Mouse (Mus musculus) adrenal gland, postnatal 10 days (tissue): ENCODE data around the gene Ccdc141. TPM values are rescaled to one million over a fixed set of nuclear protein-coding genes. Genes with fewer than 3 reads are reported as not detected.

Experiments used
- DNase-seq: peaks from one replicate; pipeline ENCODE4 v3.0.0; 2021; ENCODE audit warnings: mixed read lengths
- total RNA-seq, 2 experiments: library from RNA; stranded (reverse); gene quantifications; 2 replicates each; pipeline ENCODE4 v1.2.3; 2021

Ccdc141 gene
- total RNA-seq, 2 experiments from 2014 or later, result 12.4 to 13.1 TPM

DNA sequence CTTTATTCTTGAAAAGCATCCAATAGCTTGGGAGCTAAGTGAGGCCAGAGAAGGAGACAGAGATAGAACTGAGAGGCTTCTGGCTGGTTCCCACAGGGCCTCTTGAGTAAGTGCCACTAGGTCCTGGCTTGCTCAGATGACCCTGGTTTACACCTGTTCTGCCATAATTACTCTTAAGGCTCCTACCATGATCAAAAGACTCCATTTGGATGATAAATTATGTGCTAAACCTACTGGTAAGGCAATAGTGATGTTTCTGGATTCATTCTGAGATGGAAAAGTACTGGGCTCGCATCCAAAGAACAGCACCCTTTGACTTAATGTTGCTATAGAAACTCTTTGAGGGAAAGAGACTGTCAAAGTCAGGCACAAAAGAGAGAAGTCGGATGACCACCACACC lies 3.9 kb upstream of the Ccdc141 start:
- no peak for DNase-seq

DNA sequence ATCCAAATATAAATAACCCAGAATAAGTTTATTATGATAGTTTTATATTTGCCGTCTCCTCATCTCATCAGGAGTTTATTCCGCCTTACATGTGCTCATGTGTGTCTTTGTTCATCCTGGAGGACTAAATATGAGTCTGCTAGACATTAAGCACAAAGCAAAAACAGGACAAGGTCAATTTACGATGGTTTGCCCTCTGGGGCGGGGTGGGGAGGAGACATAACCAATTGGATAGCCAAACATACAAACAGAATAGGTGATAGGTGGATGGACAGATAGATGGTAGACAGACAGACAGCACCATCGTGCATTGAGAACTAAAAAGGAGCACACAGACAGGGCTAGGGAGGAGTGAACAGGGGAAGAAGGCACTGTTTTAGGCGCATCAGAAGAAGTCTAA lies 3.4 kb upstream of the Ccdc141 start:
- DNase-seq, result no peak

GRCm38 (mm10) chr2:77173366-77173765 lies 2.9 kb upstream of the Ccdc141 start:
- no peak for DNase-seq

DNA sequence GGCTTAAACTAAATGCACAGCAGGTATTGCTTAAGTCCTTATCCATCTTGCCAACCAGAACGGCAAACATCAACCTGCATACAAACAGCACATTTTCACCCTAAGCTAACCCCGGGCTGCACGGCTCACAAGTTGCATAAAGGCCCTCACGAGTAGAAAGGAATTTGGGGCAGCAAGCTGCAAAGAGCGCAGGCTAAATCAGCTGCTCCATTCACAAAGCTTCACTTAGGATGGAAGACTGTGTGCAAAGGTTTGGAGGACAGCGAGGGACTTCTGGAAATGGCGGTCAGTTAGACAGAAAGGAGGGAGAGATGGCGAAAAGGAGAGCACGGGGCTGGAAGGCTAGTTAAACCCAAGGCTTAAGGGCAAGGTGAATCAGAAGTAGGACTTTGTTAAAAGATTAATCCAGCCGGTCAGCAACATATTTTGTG lies 1.8 kb upstream of the Ccdc141 start:
- DNase-seq, result no peak

- no peak for DNase-seq
Observed at GRCm38 (mm10) chr2:77171444-77172240, 1.2 kb upstream of the Ccdc141 start.

DNA sequence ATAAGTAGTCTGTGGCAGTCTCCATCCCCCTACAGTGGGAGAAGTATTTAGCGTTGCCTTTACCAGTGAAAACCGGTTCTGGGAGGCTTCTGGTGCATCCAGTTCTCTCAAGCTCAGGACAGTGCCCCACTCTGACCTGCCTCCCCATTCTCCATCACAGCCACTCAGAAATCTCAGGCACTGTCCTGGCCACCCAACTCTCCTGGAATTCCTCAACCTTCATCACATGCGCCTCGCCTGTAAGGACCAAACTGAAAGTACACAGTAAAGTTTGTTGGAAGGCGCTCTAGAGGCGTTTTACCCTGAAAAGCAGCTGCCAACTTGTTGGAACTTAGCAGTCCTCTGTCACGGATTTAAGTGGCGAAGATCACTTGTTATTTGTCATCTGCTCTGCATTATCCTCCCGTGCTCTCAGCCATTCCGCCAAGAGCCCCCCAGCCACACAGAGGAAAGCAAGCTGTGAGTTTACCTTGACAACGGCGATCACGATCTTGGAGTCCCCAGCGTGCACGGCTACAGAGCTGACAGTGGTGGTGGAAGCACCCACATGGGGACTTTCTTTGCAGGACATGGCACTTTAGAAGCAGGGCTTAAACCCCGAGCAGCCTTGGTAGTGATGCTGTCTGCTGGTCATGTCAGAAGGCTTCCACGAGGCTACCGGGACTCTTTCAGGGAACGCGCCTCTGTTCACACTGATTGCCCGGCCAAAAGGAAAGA lies 362 bp downstream of the Ccdc141 start:
- DNase-seq, result peak; percentile 39

GRCm38 (mm10) chr2:77169218-77169617 lies 1.2 kb downstream of the Ccdc141 start:
- DNase-seq, result no peak

DNA sequence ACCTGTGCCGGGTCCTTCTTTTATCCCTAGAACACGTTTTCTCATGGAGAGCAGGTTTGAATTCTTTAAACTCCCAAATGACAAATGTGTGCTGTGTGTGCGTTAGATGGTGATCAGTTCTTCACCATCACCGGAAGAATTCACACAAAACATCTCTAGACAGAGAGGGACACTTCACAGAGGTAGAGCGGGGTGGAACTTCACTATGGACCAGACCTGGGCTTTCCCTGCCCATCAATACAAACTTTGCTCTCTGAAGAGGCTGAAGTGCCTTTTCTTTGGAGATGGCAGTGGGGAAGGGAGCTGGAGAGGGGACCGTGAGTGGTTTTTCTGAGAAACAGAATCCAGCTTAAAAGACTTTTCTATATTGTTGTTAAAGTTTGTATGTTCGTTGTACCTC lies 1.7 kb downstream of the Ccdc141 start:
- no peak for DNase-seq

DNA sequence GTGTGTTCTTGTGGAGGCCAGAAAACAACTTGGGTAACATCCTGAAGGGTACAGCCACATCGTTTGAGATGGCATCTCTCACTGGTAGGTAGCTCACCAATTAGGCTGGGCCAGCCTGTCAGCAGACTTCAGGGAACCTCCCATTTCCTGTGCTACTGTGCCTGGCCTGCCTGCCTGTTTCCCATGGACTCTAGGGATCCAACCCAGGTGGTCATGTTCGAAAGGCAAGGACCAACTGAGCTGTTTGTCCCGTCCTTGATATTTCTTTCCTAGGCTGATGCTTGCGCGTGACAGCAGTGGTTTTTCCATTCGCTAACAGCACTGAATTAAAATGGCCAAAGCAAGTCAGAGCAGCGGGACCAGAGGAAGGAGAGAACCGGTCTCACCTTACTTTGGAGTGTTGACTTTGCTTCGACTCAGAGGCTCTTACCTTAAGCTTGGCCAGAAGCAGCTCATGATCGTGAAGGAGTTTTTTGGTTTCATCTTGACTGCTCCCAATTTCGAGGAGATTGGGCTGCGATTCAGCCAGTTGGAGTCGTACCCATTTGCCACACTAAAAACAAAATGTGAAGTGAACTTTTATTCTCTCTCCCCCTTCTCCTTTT lies 2.3 kb downstream of the Ccdc141 start:
- no peak for DNase-seq

- no peak for DNase-seq
Observed at GRCm38 (mm10) chr2:77166366-77166765, 4.1 kb downstream of the Ccdc141 start.

DNA sequence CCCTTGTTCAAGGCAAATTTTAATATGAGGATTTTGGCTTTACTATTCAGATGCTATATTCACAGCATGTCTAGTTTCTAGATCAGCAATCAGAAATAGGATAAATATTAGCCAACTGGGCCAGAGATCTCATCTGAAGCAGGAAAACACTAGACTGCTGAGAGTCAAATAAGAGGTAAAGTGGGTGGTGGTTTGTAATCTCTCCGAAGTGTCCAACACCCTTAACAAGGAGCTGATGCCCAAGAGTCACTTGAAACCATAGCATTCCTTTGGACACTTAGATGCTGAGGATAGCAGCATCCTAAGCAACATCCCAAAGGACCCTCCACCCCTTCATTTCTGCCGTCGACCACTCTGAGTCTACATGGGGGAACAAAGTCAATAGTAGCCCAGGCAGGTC lies 5.8 kb downstream of the Ccdc141 start:
- DNase-seq, result no peak

GRCm38 (mm10) chr2:77163381-77163780 lies 7.1 kb downstream of the Ccdc141 start:
- DNase-seq, result no peak

DNA sequence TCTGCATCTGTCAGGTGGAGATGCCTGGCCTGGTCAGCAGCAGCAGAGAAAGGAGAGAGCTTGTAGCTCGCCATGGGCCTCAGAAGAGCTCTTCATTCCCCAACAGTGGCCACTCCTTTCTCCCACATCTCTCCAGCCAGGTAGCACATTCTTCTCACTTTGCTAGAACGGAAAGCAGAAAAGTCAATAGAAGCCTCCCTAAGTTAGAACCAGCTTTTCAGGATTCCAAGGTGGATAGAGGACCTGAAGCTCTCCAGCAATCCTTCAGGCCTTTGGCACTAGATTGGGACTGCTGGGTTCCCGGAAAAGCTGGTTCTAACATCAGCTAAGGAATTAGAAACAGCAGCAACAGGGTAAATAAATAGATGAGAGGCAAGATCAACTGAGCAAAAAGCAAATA lies 8.3 kb downstream of the Ccdc141 start:
- DNase-seq, result no peak

DNA sequence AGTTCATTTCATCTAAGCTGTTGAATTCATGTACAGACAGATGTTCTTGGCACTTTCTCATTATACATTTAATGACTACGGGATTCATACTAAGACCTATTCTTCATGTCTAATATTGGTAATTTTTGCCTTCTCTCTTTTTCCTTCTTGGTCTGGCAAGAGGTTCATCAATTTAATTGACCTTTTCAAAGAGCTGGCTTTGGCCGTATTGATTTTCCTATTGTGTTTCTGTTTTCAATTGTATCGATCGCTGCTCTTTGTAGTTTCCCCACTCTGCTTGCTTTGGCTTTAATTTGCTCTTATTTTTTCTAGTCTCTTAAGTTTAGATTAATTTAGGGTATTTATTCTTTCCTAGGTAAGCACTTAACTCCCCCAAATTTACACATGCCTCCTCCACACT lies 12.9 kb downstream of the Ccdc141 start:
- DNase-seq, result no peak

DNA sequence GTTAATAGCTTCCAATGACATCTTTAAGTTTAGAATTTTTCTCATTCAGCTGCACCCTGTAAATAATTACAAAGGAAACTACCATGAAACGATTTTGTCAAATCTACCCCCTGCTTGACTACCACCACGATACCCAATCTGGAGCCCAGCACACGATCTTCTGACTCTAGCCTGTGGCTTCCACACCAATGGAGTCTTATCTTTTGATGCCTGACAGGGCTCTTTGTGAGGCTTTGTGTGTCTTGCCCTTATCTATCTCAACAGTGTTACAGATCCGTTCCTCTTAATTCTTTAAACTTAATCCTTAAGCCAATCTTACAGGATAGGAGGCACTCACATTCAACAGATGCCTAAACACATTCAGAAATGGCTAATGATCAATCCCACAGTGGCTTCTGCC lies 16.4 kb downstream of the Ccdc141 start:
- DNase-seq, result no peak

- DNase-seq, result no peak
Observed at GRCm38 (mm10) chr2:77151255-77151654, 19.2 kb downstream of the Ccdc141 start.

DNA sequence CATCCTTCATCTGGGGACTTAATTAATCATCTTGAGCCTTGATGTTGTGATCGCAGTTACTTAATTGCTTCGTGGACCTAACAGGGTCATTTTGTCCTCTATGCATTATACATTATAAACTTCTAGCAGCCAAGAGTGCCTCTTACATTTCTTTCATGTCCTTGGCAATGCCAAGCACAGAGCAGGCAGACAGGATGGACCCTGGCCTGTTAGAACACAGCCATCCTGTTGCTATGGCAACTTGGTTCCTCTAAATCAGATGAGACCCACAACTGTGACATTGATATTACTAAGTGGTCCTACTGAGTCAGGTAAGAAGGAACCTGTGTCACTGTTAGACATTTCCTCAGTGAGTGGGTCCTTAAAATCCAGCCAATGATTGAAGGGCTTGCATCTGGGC lies 20.9 kb downstream of the Ccdc141 start:
- DNase-seq, result no peak

DNA sequence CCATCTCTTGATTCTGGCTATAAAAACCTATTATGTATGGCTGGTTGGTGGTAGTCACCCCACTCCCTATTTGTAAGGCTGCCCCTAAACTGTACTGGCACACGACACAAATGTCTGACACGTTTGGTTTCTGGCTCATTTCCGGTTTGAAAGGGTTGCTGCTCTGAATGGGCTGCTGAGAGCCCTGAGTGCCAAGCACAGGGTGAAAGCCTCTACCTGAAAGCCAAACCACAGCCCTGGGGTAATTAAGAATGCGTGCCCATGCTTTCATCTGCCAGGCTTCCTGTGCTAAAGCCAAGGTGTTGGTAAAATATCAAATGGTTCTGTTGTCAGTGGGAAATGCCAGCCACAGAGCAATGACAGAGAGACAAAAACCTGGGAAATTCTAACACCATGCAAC lies 22.2 kb downstream of the Ccdc141 start:
- DNase-seq, result no peak

DNA sequence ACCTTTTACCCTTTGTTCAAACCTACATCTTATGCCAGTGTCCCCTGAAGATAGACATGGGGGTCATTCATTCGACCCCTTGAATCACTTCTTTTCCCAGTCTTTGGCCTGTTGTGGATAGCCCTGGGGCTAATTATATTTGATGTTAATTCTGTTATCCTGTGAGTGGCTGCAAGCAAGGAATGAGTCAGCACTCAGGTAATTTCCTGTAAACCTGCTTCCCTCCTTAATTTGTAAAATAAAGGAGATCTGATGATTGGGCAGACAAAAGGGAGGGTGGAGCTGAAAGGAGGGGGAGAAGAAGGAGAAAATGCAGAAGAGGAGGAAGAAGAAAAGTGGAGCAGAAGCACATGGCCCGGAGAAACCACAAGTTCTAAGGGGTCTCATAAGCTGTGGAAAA lies 23.5 kb downstream of the Ccdc141 start:
- no peak for DNase-seq

DNA sequence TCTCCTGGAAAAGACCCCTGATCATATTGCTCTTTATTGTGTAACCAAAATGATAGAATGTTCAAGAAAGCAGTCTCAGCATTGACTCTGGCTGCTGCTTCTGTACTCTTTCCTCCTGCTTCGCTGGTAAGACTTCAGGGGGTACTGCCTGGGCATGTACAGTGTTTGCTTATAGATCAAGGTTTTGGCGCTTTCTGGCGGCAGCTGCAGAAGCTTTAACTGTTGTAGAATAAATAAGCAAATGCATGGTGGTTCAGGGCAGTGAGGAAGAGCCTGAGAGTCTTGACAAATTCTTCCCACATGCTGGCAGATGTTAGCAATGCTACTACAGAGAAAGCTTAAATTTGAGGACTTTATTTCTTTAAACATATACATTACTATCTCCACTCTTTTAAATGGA lies 24.1 kb downstream of the Ccdc141 start:
- no peak for DNase-seq

DNA sequence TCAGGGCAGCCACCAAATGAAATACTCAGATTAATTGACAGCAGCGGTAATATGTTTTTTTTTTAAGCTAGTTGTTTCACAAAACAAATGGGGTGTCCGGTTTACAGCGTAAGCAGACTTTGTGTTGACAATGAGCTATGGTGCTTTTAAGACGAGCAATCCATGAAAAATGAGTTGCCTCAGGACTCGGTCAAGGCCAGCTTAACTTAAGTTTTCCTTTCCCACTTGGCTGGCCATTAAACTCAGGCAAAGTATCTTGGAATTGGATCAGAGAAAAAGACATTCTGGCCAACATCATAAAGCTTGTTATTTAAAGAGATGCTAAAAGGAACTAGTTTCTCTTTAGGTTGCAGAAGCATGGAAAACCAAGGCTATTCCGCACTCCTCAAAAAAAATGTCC lies 26.9 kb downstream of the Ccdc141 start:
- DNase-seq, result peak; percentile 19

GRCm38 (mm10) chr2:77138879-77139278 lies 31.6 kb downstream of the Ccdc141 start:
- DNase-seq, result no peak

DNA sequence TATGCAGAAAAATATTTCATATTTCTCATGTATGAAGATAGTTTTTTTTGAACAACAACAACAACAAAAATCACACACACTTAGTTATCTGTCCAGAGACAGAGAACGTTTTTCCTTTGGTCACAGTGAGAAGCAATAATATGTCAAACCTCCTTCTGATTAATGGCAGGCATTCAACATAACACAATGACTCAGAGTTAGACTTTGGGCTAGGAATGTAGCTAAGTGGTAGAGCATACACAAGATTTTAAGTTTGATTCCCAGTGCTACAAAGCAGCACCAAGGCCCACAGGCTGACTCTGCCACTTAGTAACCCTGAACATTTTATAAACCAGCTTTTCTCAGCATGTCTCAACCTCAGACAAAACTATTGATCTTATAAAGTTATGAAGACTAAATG lies 35.5 kb downstream of the Ccdc141 start:
- no peak for DNase-seq

- no peak for DNase-seq
Observed at GRCm38 (mm10) chr2:77133407-77133806, 37.0 kb downstream of the Ccdc141 start.
